Mouse (Mus musculus) lung, postnatal 0 days (tissue): ENCODE results near the gene E130114P18Rik. TPM values are rescaled to one million over a fixed set of nuclear protein-coding genes. Genes with fewer than 3 reads are reported as not detected.

ENCODE experiments used
- ATAC-seq: fragments of 200-750 bp; cut with Nextera tagmentation; 2 replicates; pipeline ENCODE4 v1.8.0; 2017; ENCODE audit warnings: moderate library complexity
- DNase-seq: peaks from one replicate; pipeline ENCODE4 v3.0.0-alpha.2; 2016; ENCODE audit warnings: low spot score
- H3K27ac ChIP-seq: fragments of 300-500 bp; sonication (generic); 2 replicates; pipeline ENCODE4 v1.5.1; 2014; ENCODE audit warnings: antibody characterized with exemption, mild to moderate bottlenecking, low read length, mixed read lengths
- H3K27me3 ChIP-seq: fragments of 300-500 bp; sonication (generic); replicated peaks from 2 replicates; pipeline ENCODE4 v1.6.1; 2014; ENCODE audit warnings: low read length, mixed read lengths; ENCODE audit not compliant: insufficient read depth
- H3K36me3 ChIP-seq: fragments of 300-500 bp; sonication (generic); 2 replicates; pipeline ENCODE4 v1.6.1; 2014; ENCODE audit warnings: low read length, mixed read lengths; ENCODE audit not compliant: insufficient read depth
- H3K4me1 ChIP-seq: fragments of 300-500 bp; sonication (generic); 2 replicates; pipeline ENCODE4 v1.6.1; 2014; ENCODE audit warnings: antibody characterized with exemption, low read depth, low read length, mixed read lengths; ENCODE audit not compliant: insufficient read depth
- H3K4me2 ChIP-seq: fragments of 300-500 bp; sonication (generic); replicated peaks from 2 replicates; pipeline ENCODE4 v1.6.1; 2014; ENCODE audit warnings: low read depth, mild to moderate bottlenecking, low read length, moderate library complexity, mixed read lengths
- H3K4me3 ChIP-seq: fragments of 300-500 bp; sonication (generic); 2 replicates; pipeline ENCODE4 v1.5.1; 2014; ENCODE audit warnings: low read depth, low read length
- H3K9ac ChIP-seq: fragments of 300-500 bp; sonication (generic); replicated peaks from 2 replicates; pipeline ENCODE4 v1.6.1; 2014; ENCODE audit warnings: low read depth, mild to moderate bottlenecking
- H3K9me3 ChIP-seq: fragments of 300-500 bp; sonication (generic); 2 replicates; pipeline ENCODE4 v1.6.1; 2016; ENCODE audit warnings: low read length, mixed read lengths
- CTCF ChIP-seq: IDR thresholded peaks from 2 replicates; pipeline ENCODE4 v1.5.1; 2016; ENCODE audit warnings: antibody characterized with exemption, mild to moderate bottlenecking
- EP300 ChIP-seq: IDR thresholded peaks from 2 replicates; pipeline ENCODE4 v1.6.1; 2016; ENCODE audit warnings: antibody characterized with exemption, mild to moderate bottlenecking, control low read depth
- WGBS: fragments of 180-500 bp; shearing (Covaris S2); extraction: QIAGEN DNeasy Blood & Tissue Kit; methylation state at CpG from one replicate; pipeline ENCODE4 v1.1.7; 2014; 5-methylcytosine and 5-hydroxymethylcytosine counted together
- polyA plus RNA-seq: library from polyadenylated mRNA; unstranded; fragments of >200 nt; fragmentation: Nextera tagmentation; extraction: Ambion mirVana; gene quantifications from 2 replicates; pipeline ENCODE4 v1.2.1, GENCODE M21; 2015

Gene E130114P18Rik
- polyA plus RNA-seq, 1 experiment from 2014 or later, result 0.76 TPM

DNA sequence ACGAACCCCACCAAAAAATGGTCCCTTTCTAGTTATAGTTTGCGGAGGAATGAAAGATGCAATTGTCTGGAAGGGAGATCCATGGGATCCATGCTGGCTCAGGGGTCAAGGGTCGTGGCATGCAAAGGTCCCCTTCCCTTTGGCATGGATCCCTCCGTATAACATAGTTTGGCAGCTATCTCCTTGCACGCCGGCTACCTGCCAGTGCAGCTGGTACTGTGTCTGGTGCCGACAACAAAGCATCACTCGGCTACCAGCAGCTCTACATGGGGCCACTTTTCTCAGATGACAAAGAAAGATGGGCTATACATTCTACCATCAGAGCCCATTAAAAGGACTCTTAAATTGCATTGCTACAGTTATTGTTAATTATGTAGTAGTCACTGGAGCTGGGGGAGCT, 169.2 kb downstream of the E130114P18Rik start:
- 86% methylated on average over 8 of the region's 8 CpGs for WGBS

DNA sequence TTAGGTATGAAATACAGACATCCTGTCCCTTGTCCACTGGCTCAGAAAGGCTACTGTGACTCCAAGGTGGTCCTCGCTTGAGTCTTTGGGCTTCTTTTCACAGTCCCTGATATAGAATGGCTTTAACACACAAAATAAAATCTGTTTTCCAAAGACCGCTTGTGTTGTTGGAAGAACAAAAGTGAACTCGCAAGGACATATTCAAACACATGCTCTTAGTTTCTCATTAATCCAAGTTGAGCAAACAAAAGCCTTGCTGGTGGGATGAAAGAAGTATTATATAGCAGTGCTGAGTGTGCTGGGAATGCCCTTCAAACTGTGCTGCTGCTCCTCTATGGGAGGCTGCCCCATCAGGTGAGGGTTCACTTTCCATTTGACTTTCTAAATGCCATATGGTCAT, 169.7 kb downstream of the E130114P18Rik start:
- no peak overlapping the region for H3K4me2 ChIP-seq

More for the DNA sequence above, 169.2 kb downstream of the E130114P18Rik start:
- TF ChIP-seq CTCF (no peak), EP300 (no peak)
- Histone ChIP-seq H3K9ac (no peak overlapping the region), H3K4me1 (no peaks in the 10 kb centered on the region), H3K4me2 (no peak overlapping the region), H3K27ac (no peak overlapping the region), H3K4me3 (no peak overlapping the region), H3K9me3 (no peaks in the 10 kb centered on the region), H3K36me3 (no peaks in the 10 kb centered on the region), H3K27me3 (no peaks in the 10 kb centered on the region)
- DNase-seq (no peak), ATAC-seq (no peak)

DNA sequence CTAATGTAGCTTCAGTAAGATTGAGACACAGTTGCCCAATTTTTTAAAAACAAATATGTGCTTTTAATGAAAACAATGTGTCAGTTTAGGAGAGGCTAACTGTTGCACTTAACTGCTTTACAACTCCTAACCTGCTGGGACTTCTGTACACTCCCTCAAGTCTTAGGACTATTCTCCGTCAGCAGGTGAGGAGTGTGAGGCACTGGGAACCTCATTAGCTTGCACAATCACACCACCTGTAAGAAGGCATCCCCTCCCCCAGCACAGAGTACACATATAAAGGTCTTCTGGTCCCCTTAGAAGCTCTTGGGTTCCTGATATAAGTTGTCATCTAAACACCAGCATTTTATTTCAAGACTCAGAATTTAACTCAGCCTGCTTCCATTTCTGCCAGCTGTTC, 170.7 kb downstream of the E130114P18Rik start:
- Histone ChIP-seq H3K27me3 (no peaks in the 10 kb centered on the region), H3K9ac (no peak overlapping the region), H3K27ac (no peak overlapping the region), H3K4me1 (no peaks in the 10 kb centered on the region), H3K9me3 (no peaks in the 10 kb centered on the region), H3K36me3 (no peaks in the 10 kb centered on the region), H3K4me2 (no peak overlapping the region), H3K4me3 (no peak overlapping the region)
- ATAC-seq (peak; percentile 11; the same call in 1 of the 2 replicates), DNase-seq (peak; percentile 56)
- 69% methylated on average over 1 of the region's 1 CpGs for WGBS
- TF ChIP-seq EP300, result no peak
- TF ChIP-seq CTCF, result no peak

More for the DNA sequence above, 169.7 kb downstream of the E130114P18Rik start:
- no peaks in the 10 kb centered on the region for H3K4me1 ChIP-seq
- WGBS, result 75% methylated on average over 3 of the region's 3 CpGs
- no peak for DNase-seq
- TF ChIP-seq CTCF, result no peak
- TF ChIP-seq EP300, result no peak
- H3K9me3 ChIP-seq, result no peaks in the 10 kb centered on the region
- H3K27me3 ChIP-seq, result no peaks in the 10 kb centered on the region
- no peak overlapping the region for H3K27ac ChIP-seq
- H3K9ac ChIP-seq, result no peak overlapping the region
- H3K4me3 ChIP-seq, result no peak overlapping the region
- H3K36me3 ChIP-seq, result no peaks in the 10 kb centered on the region
- ATAC-seq, result no peak

DNA sequence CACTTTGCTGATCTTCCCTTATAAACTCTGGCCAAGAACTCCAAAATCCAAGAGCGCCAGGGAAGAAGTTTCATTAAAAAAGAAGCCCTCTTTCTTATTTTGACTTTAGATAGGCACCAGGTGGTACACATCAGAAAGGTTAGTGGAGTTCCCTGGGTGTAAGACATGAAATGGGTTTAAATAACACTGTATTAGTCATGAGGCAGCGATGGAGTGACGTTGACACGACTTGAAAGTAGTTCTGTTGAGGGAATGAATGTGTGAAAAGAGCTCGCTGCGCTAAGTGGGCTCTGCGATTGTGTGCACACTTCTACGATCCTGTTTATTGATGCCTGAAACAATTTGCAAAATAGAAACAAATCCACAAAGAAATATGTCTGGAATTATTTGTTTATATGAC, 171.4 kb downstream of the E130114P18Rik start:
- H3K36me3 ChIP-seq, result no peaks in the 10 kb centered on the region
- no peak overlapping the region for H3K4me3 ChIP-seq

DNA sequence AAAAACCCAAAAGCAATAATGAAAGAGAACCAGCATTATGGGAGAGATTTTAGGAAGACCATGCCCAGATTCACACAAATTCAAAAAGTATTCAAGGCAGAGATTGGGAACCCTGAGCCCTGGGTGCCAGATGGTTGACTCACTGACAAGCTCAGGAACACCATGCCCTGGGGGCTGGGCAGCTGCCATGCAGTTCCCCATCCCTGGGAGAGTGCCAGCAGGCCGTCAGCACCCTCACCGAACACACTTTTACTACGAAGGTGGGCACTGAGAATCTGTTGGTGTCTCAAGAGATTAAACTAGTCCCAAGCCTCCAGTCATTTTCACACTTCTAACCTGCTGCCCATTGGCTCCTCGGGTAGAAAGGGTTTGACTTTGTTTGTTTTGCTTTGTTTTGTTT, 175.3 kb downstream of the E130114P18Rik start:
- no peak overlapping the region for H3K4me2 ChIP-seq
- no peaks in the 10 kb centered on the region for H3K36me3 ChIP-seq
- H3K9ac ChIP-seq, result no peak overlapping the region
- DNase-seq (no peak), ATAC-seq (no peak)
- H3K27ac ChIP-seq, result no peak overlapping the region
- WGBS, result 67% methylated on average over 4 of the region's 4 CpGs
- no peak overlapping the region for H3K4me3 ChIP-seq
- TF ChIP-seq CTCF (no peak), EP300 (no peak)
- H3K9me3 ChIP-seq, result no peaks in the 10 kb centered on the region
- H3K27me3 ChIP-seq, result no peaks in the 10 kb centered on the region
- H3K4me1 ChIP-seq, result no peaks in the 10 kb centered on the region

More for the DNA sequence above, 171.4 kb downstream of the E130114P18Rik start:
- Histone ChIP-seq H3K27me3 (no peaks in the 10 kb centered on the region), H3K9me3 (no peaks in the 10 kb centered on the region), H3K9ac (no peak overlapping the region), H3K4me1 (no peaks in the 10 kb centered on the region), H3K27ac (no peak overlapping the region), H3K4me2 (no peak overlapping the region)
- DNase-seq (peak; percentile 47), ATAC-seq (peak; percentile 23; the same call in 1 of the 2 replicates)
- TF ChIP-seq CTCF (no peak), EP300 (no peak)
- 46% methylated on average over 8 of the region's 8 CpGs for WGBS

DNA sequence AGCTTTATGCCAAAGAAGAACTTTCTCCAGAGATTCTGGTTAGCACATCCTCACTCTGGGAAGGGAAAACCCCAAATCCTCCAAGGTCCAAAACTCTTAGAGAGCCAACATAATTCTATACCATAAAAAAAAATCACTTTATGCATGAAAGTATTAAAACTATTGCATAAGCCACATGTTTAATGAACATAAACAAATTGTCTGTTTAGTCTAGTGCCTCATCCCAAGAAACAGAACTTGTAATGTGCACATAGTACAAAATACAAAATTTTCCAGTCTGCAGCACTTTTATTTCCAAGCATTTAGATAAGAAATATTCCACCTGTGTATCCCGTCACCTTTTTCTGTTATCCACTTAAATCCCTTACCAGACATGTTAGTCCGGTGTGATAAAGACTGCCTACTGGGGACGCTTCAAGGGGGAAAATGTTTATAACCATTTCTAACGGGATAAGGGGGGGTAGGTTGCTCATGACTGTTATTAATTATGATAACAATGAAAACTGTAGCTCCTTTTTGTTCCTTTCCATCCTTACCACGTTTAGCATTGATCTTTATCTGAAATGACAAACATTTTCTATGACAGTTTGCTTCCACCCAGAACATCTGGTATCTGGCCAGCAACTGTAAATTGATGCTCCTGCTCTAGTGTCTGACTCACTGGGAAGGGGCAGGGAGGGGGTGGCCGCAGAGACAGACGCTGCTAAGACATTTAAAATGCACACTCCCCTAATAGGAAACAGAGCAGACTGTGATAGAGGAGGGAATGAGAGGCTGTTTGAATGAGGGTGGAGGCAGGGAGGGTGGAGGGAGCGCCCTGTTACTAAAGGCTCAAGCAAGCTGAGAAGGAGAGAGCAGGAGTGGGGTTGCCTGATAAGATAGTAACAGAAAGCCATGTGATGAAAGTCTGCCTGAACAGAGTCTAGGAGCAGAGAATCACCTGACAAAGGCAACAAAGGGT, 176.7 kb downstream of the E130114P18Rik start:
- no peaks in the 10 kb centered on the region for H3K27me3 ChIP-seq
- WGBS, result 21% methylated on average over 8 of the region's 8 CpGs
- no peaks in the 10 kb centered on the region for H3K36me3 ChIP-seq
- TF ChIP-seq CTCF (no peak), EP300 (no peak)
- H3K27ac ChIP-seq, result no peak overlapping the region
- no peaks in the 10 kb centered on the region for H3K9me3 ChIP-seq
- no peak overlapping the region for H3K4me2 ChIP-seq
- peak; percentile 54 for DNase-seq
- peak; percentile 65 for ATAC-seq
- H3K4me1 ChIP-seq, result no peaks in the 10 kb centered on the region
- H3K4me3 ChIP-seq, result no peak overlapping the region
- no peak overlapping the region for H3K9ac ChIP-seq
